Mouse (Mus musculus): ENCODE measurements around the gene Hsf2.
"Not testable (repeated sequence)": the region's sequence is repeated elsewhere in the genome, so short reads cannot be mapped to it uniquely, and the experiment has no call there.

Hsf2 gene

DNA sequence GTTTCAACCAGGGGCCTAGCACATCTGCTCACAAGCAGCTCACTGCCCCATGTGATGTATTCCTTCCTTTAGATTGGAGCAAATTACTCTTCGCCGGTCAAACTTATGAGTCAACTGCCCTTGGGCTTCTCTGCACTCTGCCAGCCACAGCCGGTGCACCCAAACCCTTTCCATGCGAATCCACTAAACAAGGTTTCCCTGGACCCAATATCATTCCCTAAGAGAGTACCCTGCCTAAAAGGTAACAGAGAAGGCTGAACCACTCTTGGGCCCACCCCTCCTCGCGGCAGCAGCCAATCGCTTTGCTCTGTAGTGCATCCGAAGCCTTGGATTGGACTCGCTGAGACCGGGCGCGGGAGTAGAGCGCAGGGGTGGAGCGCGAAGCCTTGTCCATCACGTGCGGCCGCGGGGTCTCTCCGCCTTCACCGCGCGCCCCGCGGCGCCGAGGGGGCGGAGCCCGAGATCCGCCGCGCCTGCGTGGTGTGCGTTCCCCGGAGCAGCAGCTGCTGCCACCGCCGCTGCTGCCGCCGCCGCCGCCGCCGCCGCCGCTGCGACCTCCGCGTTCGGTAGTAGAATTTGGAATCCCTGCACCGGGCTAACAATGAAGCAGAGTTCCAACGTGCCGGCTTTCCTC lies at the start of gene Hsf2:
Hsf2 (plus strand) TSS at position 478 of the 634 bp plus-strand sequence.
- DNase-seq (ENCODE audit: low spot score in 2 of 2) = peak; percentile 97

DNA sequence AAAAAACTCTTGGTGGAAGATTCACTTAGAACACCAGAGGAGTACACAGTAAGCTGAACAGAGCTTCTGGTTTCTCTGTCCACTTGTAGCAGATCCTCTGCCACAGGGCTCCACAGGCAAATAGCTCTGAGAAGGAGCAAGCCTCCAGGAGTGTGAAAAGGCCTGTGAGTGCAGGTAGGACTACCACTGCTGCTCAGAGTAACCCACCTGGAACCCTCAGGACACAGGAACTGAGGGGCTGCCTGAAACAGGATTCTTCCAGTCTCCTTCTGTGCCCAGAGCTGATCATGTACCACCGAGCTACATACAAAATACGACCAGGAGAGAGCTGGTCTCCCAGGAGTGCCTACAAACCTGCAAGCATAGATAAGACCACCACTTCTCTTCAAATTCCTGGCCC lies 48.3 kb upstream of the Hsf2 start:
- DNase-seq (ENCODE audit: low spot score in 2 of 2) = no peak

- no peak for DNase-seq (ENCODE audit: low spot score in 2 of 2)
Observed at GRCm38 (mm10) chr10:57441049-57441448, 45.1 kb upstream of the Hsf2 start.

- no peak for DNase-seq (ENCODE audit: low spot score in 2 of 2)
Observed at GRCm38 (mm10) chr10:57444392-57444791, 41.8 kb upstream of the Hsf2 start.

- no peak for DNase-seq (ENCODE audit: low spot score in 2 of 2)
Observed at GRCm38 (mm10) chr10:57445655-57446054, 40.5 kb upstream of the Hsf2 start.

GRCm38 (mm10) chr10:57447657-57448050 lies 38.5 kb upstream of the Hsf2 start:
- no peak for DNase-seq (ENCODE audit: low spot score in 2 of 2)

GRCm38 (mm10) chr10:57448051-57448716 lies 38.0 kb upstream of the Hsf2 start:
- peak; percentile 63 to 78 for DNase-seq (ENCODE audit: low spot score in 2 of 2)

GRCm38 (mm10) chr10:57463298-57463697 lies 22.9 kb upstream of the Hsf2 start:
- not testable (repeated sequence) for DNase-seq (ENCODE audit: low spot score in 2 of 2)

GRCm38 (mm10) chr10:57465768-57466167 lies 20.4 kb upstream of the Hsf2 start:
- no peak for DNase-seq (ENCODE audit: low spot score in 2 of 2)

GRCm38 (mm10) chr10:57477121-57477843 lies 8.9 kb upstream of the Hsf2 start:
- DNase-seq (ENCODE audit: low spot score in 2 of 2) = no peak

- DNase-seq (ENCODE audit: low spot score in 2 of 2) = no peak
Observed at GRCm38 (mm10) chr10:57481717-57482116, 4.5 kb upstream of the Hsf2 start.

- DNase-seq (ENCODE audit: low spot score in 2 of 2) = no peak
Observed at GRCm38 (mm10) chr10:57484741-57485140, 1.4 kb upstream of the Hsf2 start.

DNA sequence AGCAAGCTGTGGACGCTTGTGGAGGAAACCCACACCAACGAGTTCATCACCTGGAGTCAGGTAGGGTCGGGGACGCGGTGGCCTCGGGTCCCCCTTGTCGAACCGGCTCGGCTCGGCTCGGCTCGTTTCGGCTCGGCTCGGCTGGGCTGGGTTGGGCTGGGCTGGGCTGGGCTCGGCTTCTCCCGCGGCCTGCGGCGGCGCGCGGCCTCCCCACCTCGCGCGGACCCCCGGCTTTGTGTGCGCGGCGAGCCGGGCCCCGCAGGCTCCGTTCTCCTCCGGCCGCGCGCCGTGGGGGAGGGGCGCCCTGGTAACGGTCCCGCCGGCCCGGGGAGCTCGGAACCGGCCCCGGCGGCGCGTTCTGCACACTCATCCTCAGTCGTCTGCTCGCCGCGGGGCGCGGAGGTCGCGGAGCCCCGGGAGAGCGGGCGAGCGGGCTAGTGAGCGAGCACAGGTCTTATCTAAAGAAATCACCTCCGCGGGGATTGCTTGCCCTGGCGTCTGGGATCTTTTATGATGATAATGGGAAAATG lies 422 bp downstream of the Hsf2 start:
- no peak for DNase-seq (ENCODE audit: low spot score in 2 of 2)

DNA sequence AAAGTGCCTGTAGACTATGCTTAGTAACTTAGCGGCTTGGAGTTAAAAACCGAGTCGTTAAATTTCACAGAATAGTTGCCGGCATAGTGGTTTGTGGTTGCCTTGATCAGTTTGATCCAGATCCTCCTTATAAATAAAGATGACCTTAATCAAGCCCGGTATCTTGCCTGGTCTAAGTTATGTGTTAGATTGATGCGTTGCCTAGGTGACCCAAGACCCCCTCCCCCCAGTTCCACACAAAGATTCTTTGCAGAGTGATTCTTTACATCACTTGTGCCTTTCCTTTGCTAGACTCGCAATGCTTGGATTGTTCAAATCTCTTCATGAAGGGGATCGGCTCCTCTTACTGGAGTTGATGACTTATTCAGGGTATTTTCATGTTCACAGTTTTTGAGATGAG lies 1.0 kb downstream of the Hsf2 start:
- no peak for DNase-seq (ENCODE audit: low spot score in 2 of 2)

DNA sequence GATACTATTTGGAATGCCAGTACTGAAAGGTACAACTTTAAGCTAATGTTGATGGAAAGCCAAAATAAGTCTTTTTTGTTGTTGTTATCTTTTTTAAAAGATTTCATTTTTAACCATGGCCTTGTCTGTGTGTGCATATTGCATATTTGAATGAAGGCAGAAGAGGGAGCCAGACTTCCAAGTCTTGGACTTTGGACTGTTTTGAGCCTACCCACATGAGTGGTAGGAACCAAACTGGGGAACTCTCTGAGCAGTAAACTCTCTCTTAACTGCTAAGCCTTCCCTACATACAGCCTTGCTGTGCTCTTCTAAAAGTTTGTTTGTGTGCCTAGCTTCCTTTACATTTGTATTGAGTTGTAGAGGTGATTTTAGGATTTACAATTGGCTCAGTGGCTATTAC lies 2.4 kb downstream of the Hsf2 start:
- no peak for DNase-seq (ENCODE audit: low spot score in 2 of 2)

DNA sequence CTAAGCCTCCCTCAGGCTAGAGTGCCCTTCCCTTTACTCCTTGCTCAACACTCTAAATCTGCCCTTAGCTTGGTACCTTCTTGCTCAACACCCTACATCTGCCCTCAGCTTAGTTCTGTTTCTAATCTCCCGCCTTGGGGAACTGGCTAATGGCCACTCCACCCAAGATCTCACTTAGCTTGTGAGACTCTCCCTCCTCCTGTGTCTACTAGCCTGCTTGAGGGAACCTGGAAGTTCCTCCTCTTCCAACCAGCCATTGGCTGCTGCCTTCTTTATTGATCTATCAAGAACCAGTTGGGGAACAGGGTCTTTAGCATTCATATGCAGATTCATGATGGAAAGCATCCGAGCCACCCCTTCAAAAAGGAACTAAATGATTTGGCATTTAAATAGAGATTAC lies 5.9 kb downstream of the Hsf2 start:
- DNase-seq (ENCODE audit: low spot score in 2 of 2) = no peak

DNA sequence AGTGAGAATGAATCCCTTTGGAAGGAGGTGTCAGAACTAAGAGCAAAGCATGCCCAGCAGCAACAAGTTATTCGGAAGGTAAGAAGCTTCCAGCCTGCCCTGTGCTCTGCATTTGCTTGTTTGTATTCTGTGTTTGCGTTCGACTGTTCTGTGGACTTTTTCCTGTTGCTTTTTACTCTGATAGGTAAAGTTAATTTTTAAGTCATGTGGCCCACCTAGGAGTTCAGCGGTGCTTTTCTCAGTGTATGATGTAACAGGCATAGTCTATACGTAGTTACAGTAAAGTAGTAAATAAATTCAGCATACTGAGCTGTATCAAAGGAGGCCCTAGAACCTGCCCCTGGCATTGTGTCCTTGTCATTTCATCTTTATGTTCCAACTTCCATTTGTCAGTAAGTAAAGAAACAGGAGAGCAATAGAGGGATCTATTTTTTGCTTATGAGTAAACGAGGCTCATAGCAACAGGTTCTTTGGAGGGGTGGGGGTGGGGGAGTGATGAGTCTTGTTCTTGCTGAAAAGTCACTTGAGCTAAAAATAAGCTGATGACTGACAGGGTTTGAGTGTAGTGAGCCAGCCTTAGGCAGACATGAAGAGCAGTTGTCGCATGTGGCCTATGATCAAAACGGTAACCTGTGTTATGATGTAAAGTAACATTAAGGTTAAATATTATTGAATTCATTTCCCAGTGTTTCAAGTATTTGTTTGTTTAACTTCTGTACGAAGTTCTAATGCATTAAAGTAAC lies 13.4 kb downstream of the Hsf2 start:
- DNase-seq (ENCODE audit: low spot score in 2 of 2) = no peak

- no peak for DNase-seq (ENCODE audit: low spot score in 2 of 2)
Observed at GRCm38 (mm10) chr10:57514616-57515015, 28.4 kb downstream of the Hsf2 start.

DNA sequence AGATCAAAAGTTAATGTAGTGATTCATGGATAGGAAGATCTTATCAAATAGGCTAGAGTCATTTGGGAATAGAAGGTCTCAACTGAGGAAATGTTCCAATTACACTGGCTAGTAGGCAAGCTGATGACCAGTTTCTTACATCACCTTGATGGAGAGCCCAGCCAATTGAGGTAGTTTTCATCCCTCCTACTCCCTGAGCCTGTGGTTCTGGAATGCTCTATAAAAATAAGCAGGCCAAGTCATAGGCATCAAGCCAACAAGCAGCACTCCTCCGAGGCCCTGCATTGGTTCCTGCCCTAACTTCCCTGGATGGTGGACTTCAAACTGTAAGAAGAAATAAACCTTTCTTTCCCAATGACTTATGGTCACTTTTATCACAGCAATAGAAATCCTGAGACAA lies 29.1 kb downstream of the Hsf2 start:
- DNase-seq (ENCODE audit: low spot score in 2 of 2) = no peak

DNA sequence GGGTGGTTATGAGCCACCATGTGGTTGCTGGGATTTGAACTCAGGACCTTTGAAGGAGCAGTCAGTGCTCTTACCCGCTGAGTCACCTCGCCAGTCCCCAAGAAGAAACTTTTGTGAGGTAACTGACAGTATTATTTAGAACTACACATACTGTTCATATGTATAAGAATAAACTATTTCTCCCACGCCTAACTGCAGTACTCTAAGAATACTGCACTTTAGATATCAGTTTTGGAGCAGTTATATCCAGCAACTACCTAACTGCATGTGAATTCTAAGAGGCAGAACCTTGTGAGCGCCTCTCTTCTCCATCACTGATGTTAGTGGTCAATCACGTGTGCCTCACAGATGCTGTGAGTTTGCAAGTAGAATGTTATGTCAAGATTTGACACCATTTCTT lies 40.3 kb downstream of the Hsf2 start:
- DNase-seq (ENCODE audit: low spot score in 2 of 2) = no peak

DNA sequence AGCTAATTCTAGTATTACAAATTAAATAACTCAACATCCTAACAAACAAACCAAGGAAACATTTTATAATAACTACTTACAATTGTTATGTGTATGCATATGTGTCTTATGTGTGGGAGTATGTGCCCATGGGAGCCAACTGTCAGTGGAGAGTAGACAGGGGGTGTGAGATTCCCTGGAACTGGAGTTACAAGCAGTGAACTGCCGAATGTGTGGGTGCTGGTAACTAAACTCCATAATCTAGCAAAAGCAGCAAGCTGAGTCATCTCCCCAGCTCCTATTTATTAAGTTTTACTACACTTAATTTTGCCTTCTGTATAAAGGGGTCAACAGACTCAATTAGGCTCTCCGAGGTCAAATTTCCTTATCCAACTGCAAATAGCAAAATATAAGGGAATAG lies 44.9 kb downstream of the Hsf2 start:
- DNase-seq (ENCODE audit: low spot score in 2 of 2) = peak; percentile 22 to 49

DNA sequence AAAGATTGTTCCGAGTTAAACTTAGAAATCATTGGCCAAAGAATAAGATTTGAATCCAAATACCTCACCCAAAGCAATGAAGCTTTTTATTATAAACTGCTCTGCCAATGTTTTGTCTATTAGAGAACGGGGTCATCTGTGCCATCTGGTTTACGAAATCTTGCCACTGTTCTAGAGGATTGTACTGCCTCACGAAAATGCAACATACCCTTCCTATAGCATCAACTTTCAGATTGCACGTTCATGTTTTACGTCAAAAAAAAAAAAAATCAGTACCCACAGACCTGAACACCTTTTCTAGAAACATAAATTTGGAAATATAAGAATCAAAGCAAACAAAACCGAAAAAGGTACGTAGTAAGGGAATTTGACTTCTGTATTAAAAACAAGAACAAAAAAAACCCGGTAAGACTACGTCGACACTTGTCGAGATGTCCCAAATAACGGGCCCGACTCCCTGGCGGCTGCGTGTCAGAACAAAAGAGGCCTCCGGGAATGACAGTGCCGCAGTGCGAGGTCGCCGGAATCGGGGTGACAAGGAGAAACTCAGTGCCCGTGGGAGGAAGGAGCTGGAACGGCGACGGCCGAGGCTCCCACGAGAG lies 45.5 kb downstream of the Hsf2 start:
- DNase-seq (ENCODE audit: low spot score in 2 of 2) = no peak
